8 mouse cellular contexts compared by ENCODE assay signal in the genomic region with DNA sequence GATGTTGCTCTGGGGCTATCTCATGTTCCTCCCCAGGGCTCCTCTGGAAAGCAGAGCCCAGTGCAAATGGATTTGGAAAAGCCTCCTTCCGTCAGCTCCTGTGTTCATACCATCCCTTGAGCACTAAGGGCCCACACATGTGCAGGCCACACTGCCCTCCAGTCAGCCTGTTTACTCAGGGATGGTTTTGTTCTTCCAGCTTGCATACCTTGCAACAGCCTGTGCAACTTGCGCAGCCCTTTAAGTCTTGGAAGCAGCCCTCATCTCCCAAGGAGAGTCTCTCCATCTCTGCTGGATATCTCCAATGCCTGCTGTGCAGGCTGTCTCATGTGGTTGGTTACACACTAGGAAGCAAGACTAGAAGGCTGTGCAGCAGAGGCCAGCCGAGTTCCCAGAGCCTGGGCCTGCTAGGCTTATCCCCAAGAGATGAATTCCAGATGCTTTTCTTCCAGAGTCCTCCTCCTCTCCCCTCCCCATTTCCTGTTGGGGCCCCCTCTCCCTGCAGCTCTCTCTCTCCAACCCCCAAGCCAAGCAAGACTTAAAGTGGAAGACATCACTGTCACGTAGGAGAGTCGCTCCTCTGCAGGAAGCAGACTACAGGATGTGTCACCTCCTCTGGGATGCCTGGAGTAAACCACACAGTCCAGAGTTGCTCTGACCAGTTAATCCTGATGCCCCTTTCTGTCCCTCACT. TPM values are rescaled to one million over a fixed set of nuclear protein-coding genes. Genes with fewer than 3 reads are reported as not detected.
DNase-seq lines count a peak whose midpoint lies in the region; ATAC-seq and TF ChIP-seq lines count a peak whose summit lies in the region.

No protein-coding gene starts in this region.

- H3K4me1 ChIP-seq in megakaryocyte, embryonic 14.5 days = peaks cover 52% of the 10 kb centered on the region
- H3K4me1 ChIP-seq in heart, embryonic 15.5 days (replicated peaks) = peaks cover 43% of the 10 kb centered on the region
- H3K4me1 ChIP-seq in cerebellum, adult 2 months (ENCODE audit: control insufficient read depth, insufficient read depth, low read length) = no peaks in the 10 kb centered on the region

- WGBS in heart, embryonic 15.5 days = 37% methylated on average over 5 of the region's 5 CpGs
- 67% methylated on average over 5 of the region's 5 CpGs for WGBS in cerebellum, adult 2 months

- peak overlapping the region; percentile 53 for H3K4me3 ChIP-seq in megakaryocyte, embryonic 14.5 days (replicated peaks)
- no peak overlapping the region for H3K4me3 ChIP-seq in heart, embryonic 15.5 days
- H3K4me3 ChIP-seq in myocyte = no peak overlapping the region
- no peak overlapping the region for H3K4me3 ChIP-seq in cerebellum, adult 2 months (replicated peaks; ENCODE audit: insufficient read depth, low read depth, low read length)

- H3K9me3 ChIP-seq in megakaryocyte, embryonic 14.5 days = no peaks in the 10 kb centered on the region
- H3K9me3 ChIP-seq in heart, embryonic 15.5 days (replicated peaks) = no peaks in the 10 kb centered on the region

- TF ChIP-seq CTCF in cerebellum, adult 2 months (IDR thresholded peaks at IDR 0.05; ENCODE audit: borderline replicate concordance, insufficient read depth, low read depth, low read length) = no peak

- H3K4me2 ChIP-seq in heart, embryonic 15.5 days = 0 out of 2 replicates have a peak overlapping the region, but pooled peaks have one; percentile 18
- peak overlapping the region; percentile 31 for H3K4me2 ChIP-seq in myocyte (ENCODE audit: low read depth)

- no peaks in the 10 kb centered on the region for H3K79me2 ChIP-seq in myocyte (ENCODE audit: control insufficient read depth, insufficient read depth)

- H3K27me3 ChIP-seq in megakaryocyte, embryonic 14.5 days (replicated peaks) = peaks cover 4% of the 10 kb centered on the region
- H3K27me3 ChIP-seq in heart, embryonic 15.5 days = no peaks in the 10 kb centered on the region
- no peaks in the 10 kb centered on the region for H3K27me3 ChIP-seq in myocyte (ENCODE audit: control insufficient read depth, insufficient read depth, insufficient read length)
- H3K27me3 ChIP-seq in cerebellum, adult 2 months (ENCODE audit: control insufficient read depth, insufficient read depth, low read length) = no peaks in the 10 kb centered on the region; the same call in 1 of the 2 replicates

- H3K9ac ChIP-seq in heart, embryonic 15.5 days = peak overlapping the region; percentile 33; the same call in 1 of the 2 replicates

- peak; percentile 71 for DNase-seq in kidney, postnatal 14 days
- no peak for DNase-seq in frontal cortex, adult 2 months (ENCODE audit: extremely low spot score in 1 of 2, low spot score in 1 of 2)
- no peak for DNase-seq in cerebellum, adult 2 months

- ATAC-seq in megakaryocyte, adult 5-6 weeks (ENCODE audit: poor library complexity, severe bottlenecking) = no peak
- ATAC-seq in heart, embryonic 15.5 days (replicated peaks; ENCODE audit: insufficient number of reproducible peaks, insufficient read depth, low FRiP score, low read depth) = peak; percentile 87
- ATAC-seq in granulocyte monocyte progenitor cell, adult 5-6 weeks (replicated peaks; ENCODE audit: poor library complexity, severe bottlenecking) = no peak

- peak overlapping the region; percentile 93 for H3K27ac ChIP-seq in heart, embryonic 15.5 days
- H3K27ac ChIP-seq in cerebellum, adult 2 months (ENCODE audit: insufficient read depth, low read length) = no peak overlapping the region

- TF ChIP-seq POLR2A in myocyte (IDR thresholded peaks at IDR 0.05; ENCODE audit: insufficient read length, low read depth) = no peak
- no peak for TF ChIP-seq POLR2A in cerebellum, adult 2 months (IDR thresholded peaks at IDR 0.05; ENCODE audit: borderline replicate concordance, insufficient read depth, low read length)

- no peaks in the 10 kb centered on the region for H3K36me3 ChIP-seq in megakaryocyte, embryonic 14.5 days (replicated peaks; ENCODE audit: low read length)
- no peaks in the 10 kb centered on the region for H3K36me3 ChIP-seq in heart, embryonic 15.5 days
- H3K36me3 ChIP-seq in myocyte (ENCODE audit: control insufficient read depth, insufficient read depth) = no peaks in the 10 kb centered on the region

- H3ac ChIP-seq in myocyte (ENCODE audit: control insufficient read depth, insufficient read length) = no peak overlapping the region

TF ChIP-seq in myocyte, 11 proteins besides CTCF, POLR2A, EP300 and RAD21:
- no peak for TF ChIP-seq USF1 (IDR thresholded peaks at IDR 0.05; ENCODE audit: low read depth)
- no peak for TF ChIP-seq E2F4 (IDR thresholded peaks at IDR 0.05; ENCODE audit: insufficient read depth)
- TF ChIP-seq CEBPB (IDR thresholded peaks at IDR 0.05; ENCODE audit: insufficient read depth, poor library complexity, severe bottlenecking) = no peak
- no peak for TF ChIP-seq MYOG (IDR thresholded peaks at IDR 0.05; ENCODE audit: control insufficient read depth in 1 of 3, insufficient read depth in 1 of 3, insufficient read length in 2 of 3, low read depth in 2 of 3)
- TF ChIP-seq REST (IDR thresholded peaks at IDR 0.05; ENCODE audit: insufficient read depth, insufficient read length) = no peak

RNA-seq across cellular contexts. Expression of a gene that starts 47.2 kb away (rescaled TPM):
- polyA plus RNA-seq in megakaryocyte, embryonic 14.5 days (2012; ENCODE audit: insufficient read depth, low replicate concordance) = 0.09 TPM in 1 of 2 replicates, not detected in the other
- total RNA-seq in megakaryocyte, adult 5-6 weeks (2015) = not detected in 2 replicates
- not detected in 2 replicates for total RNA-seq in megakaryocyte, adult 5-6 weeks (2017)
- polyA plus RNA-seq in heart, embryonic 15.5 days (2015; fragmentation: Nextera tagmentation; extraction: Ambion mirVana) = 0.09 and 0.25 TPM in 2 replicates
- polyA plus RNA-seq in myocyte (2012; fragmentation: generic; extraction: Trizol) = not detected
- polyA plus RNA-seq in frontal cortex, adult 2 months (2012; rRNA removed) = 5.2 and 5.4 TPM in 2 replicates
- not detected in 2 replicates for total RNA-seq in granulocyte monocyte progenitor cell, adult 5-6 weeks (2014; fragmentation: Nextera tagmentation)
- total RNA-seq in granulocyte monocyte progenitor cell, adult 5-6 weeks (2017) = not detected in 2 replicates
- 17.0 and 19.1 TPM in 2 replicates for polyA plus RNA-seq in cerebellum, adult 2 months (2012; rRNA removed)
